Mouse (Mus musculus) adrenal gland, postnatal 10 days (tissue): ENCODE measurements at regions not wholly inside any gene's neighbourhood (a gene's known extent, or its start where the extent isn't known, plus 50 kb on each side); places are given as distances from the start of the nearest gene placed in this dataset.
"Not testable (repeated sequence)": the region's sequence is repeated elsewhere in the genome, so short reads cannot be mapped to it uniquely, and the experiment has no call there.

ENCODE experiments used
- DNase-seq: peaks from one replicate; pipeline ENCODE4 v3.0.0; 2021; ENCODE audit warnings: mixed read lengths

- DNase-seq: no peak
Measured at GRCm38 (mm10) chr10:26585106-26585505, 168.1 kb upstream of the Arhgap18 start.

GRCm38 (mm10) chr10:26607081-26607480 is 146.1 kb upstream of the Arhgap18 start:
- DNase-seq: not testable (repeated sequence)

DNA sequence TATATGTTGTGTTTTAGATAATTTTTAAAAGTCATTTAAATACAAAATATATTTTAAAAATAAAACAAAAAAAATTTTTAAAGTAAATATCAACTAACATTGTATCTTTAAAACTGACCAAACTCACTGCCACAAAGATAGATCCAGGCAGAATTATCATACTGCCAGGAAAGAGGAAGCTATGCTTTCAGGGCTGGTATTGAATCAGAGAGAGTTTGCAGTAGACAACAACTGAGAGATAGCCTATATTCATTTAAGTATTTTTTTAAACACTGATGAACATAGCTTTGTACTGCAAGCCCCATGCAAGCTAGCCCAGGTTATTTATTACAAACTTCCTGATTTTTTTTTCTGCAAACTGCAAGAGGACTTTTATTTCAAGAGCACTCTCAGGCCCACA is 142.0 kb upstream of the Arhgap18 start:
- no peak for DNase-seq

DNA sequence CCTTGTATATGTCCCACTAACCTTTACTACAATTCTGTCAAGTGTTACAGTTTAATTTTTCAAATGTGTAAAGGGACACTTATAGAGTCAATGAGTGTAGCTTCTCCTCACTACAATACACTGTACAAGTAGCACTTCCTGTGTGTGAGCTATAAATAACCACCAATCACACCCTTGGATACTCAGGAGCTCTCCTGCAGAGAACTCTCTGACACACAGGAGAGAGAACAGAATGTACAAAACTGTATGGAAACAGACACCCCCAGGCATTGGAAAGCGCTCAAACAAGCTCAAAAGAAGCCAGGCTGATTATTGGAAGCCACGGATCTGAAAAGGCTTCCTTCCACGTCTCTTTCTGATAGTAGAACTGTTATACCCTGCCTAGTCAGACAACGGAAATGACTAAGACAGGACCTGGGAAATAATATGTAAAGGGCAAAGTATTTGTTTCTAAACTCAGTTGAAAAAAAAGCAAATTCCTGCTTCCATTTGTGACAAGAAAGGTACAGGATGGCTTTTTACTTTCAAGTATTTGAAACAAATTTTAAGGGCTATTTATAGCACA is 122.9 kb upstream of the Arhgap18 start:
- DNase-seq: no peak

GRCm38 (mm10) chr10:26632266-26632665 is 121.0 kb upstream of the Arhgap18 start:
- DNase-seq: no peak

DNA sequence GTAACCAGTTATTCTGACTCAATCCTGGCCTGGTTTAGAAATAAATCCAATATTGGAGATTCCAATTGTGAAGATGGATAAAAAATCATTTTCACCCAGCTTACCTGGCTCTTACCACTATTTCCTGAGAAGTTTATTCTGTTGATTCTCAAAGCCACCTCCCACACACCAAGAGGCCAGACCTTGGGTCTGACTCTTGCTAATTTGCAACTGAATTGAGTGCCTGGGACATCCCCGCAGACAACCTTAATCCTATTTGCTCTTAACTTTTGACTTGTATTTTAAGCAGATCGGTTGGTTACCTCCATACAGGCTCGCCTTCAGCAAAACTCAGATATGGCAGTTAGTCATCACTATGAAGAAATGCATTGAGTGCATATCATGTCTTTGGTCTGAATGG is 115.8 kb upstream of the Arhgap18 start:
- no peak for DNase-seq

DNA sequence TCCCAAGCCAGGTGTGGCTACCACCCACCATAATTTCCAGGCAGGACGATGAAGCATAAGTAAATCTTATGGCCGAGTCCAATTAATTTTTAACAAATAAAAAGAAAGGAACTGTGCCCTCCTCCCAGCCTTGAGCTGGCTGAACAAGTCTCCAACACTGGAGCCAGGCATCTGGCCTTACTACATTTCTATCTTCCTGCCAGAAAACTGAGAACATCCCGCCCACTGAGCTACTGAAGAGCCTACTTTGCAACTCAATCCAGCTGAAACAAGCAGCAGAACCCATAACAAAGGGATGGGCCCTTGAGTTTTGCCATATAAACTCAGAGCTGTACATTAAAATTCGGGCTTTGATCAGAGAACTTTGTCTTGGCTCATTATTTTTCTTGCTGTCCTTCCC is 115.2 kb upstream of the Arhgap18 start:
- DNase-seq: no peak

- no peak for DNase-seq
Measured at GRCm38 (mm10) chr10:26639118-26639517, 114.1 kb upstream of the Arhgap18 start.

DNA sequence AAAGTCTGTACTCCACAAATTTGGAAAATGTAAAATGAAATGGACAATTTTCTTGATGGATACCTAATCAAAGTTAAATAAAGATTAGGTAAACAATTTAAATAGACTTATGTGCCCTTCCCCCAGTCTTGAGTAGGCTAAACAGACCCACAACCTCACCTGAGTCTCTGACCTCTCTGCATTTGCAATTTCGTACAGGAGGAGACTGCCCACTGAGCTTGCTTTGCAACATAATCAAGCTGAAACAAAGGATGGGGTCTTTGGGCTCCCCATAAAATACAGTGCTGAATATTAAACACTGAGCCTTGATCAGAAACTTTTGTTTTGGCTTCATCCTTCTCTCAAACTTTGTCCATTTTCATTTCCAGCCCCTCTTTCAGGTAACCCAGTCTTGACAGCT is 100.1 kb upstream of the Arhgap18 start:
- no peak for DNase-seq

DNA sequence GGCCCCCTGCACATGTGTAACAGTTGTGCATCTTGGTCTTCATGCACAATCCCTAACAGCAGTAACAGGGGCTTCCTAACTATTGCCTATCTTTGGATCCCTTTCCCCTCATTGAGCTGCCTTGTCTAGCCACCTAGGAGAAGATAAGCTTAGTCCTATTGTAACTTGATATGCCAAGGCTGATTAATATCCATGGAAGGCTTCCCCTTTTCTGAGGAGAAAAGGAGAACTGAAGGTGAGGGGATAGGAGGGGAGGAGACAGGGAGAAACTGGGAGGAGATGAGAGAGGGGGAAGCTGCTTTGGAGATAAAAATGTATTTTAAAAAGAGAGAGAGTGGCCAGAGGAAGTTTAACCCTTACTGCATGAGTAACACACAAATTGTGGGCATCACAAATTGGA is 89.0 kb upstream of the Arhgap18 start:
- no peak for DNase-seq

DNA sequence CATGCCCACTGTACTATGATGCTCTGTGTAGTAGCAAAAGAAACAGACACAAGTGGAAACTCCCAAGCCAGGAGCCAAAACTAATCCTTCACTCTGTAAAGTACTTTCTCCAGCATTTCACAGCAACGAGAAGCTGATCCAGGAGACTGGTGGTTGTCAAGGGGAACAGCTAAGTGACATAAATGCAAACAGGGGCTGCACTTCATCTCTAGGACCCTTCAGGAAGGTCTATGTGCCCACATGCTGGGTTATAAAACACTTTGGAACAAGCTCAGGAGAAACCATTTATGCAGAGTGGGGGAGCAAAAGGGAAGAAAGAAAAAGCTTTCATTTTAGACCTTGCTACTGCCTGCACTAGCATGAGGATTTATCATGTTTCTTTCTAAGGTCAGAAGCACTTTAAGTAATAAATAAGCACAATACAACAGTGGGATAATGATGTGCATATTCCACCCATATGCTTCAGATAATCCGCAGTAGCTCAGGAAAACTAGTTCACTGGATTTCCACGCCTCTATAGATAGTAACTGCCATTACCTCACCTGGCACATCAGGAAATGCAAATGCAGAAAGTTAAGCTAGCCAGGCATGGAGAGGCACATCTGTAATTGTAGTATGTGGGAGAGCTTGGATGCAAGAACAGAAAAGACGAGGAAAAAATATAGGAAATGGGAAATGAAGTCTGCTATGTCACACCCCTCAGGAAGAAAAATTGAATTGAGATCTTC is 73.6 kb upstream of the Arhgap18 start:
- DNase-seq: no peak

DNA sequence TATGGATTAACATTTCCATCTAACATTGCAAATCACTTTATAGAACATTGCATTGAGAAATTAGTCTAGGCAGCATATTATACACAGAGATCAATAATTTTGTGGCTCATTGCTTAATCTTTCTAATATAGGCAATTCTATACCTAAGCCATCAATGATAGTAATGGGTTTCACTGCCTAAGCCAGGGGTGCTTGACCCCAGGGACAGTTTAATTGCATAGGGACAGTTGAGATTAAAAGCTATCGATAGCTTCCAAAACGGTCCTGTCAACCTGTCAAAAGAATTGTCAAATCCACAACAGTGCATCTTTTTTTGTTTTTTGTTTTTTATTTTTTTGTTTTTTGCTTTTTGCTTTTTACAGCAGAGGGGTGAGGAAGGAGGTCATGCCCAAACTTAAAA is 58.5 kb upstream of the Arhgap18 start:
- DNase-seq: no peak

GRCm38 (mm10) chr10:26695212-26695933 is 57.8 kb upstream of the Arhgap18 start:
- peak; percentile 9 for DNase-seq
